Mouse (Mus musculus) 416B (cell line): Measurements from ENCODE around the gene Pou3f3.
A peak's percentile ranks its signal among the peaks of the same experiment; 100 is the strongest.

Experiments
- DNase-seq: peaks from one replicate; pipeline ENCODE4 v3.0.0; 2011; ENCODE audit warnings: low read depth

Gene Pou3f3

DNA sequence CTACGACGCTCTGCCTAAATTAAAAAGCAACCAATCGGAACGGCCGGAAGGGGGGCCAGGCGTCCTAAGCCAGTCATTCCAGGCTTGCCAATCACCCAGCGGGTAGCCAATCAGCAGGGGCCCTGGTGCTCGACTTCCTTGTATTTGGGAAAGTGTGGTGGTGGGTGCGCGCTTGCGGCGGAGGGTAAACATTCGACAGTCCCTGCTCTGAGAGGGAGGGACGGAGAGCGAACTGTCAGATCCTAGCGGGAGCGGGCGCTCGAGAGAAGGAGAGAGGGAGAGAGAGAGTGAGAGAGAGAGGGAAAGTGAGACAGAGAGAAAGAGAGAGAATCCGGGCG is at the start of gene Pou3f3:
Gene Pou3f3 (plus strand): TSS at position 191 of the 338 bp plus-strand sequence.
- no peak for DNase-seq

DNA sequence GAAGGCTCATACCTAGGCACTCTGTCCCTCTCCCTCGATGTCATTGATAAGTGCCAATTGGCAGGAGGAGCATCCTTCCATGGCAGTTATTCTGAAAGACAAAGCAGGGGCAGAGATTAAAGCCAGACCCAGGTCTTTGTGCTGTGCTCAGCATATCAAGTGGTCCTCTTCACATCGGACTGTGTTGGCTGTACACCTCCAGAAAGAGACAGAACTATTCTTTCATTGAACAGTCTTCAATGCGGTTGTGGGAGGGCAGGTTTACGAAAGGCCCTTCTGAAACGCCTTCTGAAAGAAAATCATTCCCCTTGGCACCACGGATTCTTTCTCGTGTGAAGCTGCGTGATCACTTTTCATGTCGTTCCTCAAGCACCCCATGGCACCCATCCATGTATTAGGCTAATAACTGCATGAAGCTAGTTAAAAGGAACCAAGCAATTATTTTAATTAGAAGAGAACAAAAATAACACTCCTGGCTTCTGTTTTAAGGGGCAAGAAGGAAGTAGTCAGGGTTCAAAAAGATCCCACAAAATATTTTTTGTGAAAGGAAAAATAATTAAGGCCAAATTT is 47.1 kb upstream of the Pou3f3 start:
- DNase-seq = no peak

DNA sequence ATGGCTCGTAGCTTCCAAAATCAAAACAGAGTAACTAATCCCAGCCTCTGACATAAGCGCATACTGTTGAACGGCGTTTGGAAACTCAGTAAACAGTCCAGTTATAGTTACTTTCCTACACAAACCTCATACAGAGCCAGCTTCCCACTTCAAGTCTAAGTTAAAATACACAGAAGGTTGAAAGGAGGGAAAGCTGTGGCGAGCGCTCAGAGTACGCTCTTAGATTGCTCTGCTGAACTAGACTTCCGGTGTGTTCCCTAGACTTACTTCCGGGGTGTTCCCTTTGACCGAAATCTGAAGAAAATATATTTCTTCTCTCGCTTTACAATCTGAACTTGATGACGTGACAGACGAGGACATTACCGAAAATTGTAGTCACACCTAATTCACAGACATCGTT is 44.1 kb upstream of the Pou3f3 start:
- DNase-seq = no peak

DNA sequence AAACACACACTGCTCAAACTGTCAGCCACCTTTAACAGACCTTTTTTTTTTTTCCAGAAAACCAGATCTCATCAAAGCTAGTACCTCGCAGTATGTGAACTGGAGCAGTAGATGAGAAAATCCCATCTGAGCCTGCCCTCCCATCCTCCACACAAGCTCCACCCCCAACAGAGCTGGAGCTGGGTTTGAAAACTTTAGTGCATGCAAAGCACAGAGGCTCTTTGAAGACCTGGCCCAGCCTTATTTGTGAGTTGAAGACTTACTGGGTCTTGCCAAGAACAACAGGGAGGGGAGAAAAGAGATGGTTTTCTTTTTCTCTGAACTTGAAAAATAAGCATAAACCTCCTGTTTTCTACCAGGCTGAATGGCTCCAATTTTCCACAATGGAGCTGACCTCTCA is 28.0 kb upstream of the Pou3f3 start:
- DNase-seq = no peak

DNA sequence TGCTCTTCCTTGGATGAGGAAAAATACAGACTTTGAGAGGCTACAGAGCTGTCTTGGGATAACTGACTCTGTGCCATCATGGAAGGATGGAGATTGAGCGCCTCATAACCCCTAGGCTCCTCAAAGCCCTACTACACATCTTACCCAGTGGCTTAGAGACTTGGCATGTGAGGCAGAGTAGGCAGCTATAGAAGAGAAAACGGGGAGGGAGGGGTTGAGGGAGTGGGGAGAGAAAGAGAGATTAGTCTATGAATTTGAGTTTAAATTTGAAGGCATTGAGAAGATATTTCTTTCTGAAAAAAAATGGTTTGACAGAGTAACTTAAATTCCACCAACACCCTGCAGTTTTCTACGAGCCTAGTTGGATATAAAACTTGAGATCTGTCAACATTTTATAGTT is 14.9 kb upstream of the Pou3f3 start:
- DNase-seq = no peak

DNA sequence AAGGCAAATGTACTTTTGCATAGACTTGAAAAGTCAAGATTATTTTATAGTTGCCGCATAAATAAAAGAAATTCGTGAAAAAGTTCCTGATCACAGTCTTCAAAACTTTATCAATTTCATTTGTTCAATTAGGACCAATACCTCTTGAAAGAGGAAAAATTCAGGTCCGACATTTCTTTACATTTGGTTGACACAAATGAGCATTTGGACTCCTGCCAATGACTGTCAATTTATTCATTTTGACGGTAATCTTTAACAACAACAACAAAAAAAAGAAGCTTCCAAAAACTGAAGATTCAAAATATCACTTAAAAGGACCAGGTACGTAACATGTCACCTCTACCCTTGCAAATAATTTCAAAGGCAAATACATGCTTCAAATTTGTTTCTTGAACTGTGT is 13.8 kb upstream of the Pou3f3 start:
- no peak for DNase-seq

DNA sequence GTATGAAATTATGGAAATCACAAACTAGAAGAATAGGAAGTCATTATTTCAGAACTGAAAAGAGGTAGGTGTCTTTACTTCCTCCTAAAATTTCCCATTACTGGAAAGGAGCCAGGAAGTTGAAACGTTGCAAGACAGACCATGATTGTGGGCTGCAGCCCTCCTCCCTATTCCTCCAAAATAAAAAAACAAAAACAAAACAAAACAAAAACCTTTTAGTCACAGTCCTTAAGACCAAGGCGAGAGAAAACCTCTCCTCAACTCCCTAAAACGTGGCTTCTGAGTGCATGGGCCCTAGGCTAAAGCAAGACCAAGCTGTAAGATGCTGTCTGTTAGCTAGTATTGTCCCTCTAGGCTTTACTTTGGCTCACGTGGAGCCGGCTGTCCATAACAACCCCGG is 11.7 kb upstream of the Pou3f3 start:
- DNase-seq = no peak

DNA sequence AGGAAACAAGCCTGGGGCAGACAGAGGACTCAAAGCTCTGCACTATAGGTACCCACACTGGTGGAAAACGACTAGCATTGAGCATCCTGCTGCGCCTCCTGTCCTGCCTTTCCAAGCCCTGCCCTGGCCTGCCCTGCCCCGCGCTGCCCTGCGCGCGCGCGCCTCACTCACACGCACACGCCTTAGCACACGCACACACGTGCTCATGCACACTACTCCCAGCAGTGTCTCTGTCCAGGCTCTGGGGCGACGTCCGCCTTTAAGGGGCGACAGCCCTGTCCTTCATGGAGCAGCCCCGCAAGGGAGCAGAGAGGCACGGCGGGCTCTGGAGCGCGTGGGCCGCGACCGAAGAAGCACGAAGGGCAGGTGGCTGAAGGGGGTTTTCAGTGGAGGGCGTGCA is 11.2 kb upstream of the Pou3f3 start:
- no peak for DNase-seq

DNA sequence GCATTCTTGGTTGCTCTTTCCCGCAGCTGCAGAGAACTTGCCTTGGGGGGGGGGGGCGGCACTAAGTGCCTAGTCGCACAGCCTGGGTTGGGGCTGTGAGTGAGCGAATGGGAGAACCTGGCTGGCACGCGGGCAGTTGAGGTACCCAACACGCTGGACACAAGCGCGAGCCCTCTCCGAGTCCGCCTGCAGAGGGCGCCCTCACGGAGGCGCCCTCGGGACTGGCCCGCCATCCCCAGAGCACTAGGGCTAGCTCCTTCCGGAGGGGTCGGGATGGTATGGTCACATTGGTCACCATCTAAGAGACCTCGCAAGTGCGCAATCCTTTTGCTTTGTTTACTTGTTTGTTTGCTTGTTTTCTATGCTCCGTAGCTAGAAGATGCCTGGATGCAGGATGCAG is 10.8 kb upstream of the Pou3f3 start:
- no peak for DNase-seq

DNA sequence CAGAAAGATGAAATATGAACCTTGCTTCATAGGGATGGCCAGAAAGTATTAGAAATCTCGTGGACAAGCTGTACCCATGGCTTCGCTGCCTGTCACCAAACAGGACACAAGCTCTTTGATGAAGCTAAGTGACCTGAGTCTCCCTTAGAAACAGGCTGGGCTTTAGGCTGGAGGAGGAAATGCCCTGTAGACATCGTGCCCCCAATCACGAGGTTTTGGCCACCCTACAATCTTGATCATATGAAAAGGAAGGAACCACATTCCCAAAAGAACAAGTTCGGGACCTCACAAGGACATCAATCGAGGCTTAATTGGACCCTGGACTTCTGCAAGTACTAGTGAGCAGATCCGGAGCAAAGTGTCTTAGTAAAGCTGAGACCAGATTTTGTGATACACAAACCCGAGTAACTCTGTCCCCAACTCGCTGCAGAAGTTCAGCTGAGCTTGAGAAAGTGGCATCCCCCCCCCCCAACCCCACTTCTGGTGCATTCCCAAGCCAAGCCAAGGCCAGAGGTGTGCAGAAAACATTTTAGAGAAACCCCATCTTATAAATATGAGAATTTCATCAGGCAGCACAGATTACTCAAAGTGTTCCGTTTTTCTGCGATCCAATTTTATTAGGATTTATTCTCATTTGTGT is 10.1 kb upstream of the Pou3f3 start:
- DNase-seq = no peak

DNA sequence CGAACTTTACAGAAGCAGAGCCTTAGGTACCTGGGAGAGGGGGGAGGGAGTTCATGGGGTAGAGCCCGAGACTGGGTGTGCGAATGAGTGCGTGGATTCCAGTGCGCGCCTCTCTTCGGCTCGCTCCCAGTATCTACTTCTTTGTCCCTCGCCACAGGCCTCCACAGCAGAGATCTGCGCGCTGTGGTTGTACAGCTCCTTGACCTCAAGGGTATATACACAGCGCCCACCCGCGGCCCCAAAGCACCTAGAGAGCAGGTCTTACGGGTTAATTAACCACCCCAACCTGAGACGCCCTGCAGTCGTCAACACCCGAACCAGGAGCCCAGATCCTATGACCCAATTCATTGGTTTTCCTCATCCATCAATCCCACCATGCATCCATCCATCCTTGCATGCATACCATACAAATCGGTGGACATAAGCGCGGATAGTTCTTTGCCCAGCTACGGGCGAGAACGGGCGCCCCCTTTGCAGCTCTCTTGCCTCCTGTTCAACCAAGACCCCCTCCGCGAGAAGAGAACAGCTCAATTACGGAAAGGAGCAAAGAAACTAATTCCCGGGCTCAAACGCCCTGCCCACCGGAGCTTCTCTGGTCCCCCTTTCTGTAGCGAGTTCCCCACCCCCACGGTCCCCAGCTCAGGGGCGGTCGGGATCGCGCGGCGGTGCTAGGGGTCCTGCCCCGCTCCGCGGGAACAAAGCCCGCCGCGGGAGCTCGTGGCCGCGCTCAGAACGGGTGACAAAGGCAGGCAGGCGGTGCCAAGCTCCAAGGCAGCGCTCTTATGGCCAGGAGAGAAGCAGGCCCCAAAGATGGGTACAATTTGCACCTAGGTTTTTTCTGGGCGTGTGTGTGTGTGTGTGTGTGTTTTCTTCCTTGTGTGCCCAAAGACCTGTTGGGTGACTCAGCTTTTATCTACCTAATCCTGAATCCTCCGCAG is 9.1 kb upstream of the Pou3f3 start:
- DNase-seq = no peak

DNA sequence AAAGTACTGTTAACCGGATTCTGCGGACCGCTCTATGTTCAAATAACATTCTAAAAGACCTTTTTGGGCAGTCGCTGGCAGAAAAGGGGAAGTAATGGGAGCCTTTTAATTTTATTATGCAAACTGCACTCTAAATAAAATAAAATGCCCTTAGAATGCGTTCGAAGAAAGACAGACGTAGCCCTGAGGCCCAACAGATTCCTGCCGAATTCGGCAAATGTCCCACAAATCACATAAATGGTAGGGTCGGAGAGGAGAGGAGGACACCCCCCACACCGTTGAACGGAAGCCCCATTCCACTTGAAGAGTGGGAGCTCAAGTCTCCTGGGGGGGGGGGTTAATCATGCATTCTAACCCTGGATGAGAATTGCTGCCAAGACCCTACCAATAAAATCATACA is 8.3 kb upstream of the Pou3f3 start:
- DNase-seq = no peak

DNA sequence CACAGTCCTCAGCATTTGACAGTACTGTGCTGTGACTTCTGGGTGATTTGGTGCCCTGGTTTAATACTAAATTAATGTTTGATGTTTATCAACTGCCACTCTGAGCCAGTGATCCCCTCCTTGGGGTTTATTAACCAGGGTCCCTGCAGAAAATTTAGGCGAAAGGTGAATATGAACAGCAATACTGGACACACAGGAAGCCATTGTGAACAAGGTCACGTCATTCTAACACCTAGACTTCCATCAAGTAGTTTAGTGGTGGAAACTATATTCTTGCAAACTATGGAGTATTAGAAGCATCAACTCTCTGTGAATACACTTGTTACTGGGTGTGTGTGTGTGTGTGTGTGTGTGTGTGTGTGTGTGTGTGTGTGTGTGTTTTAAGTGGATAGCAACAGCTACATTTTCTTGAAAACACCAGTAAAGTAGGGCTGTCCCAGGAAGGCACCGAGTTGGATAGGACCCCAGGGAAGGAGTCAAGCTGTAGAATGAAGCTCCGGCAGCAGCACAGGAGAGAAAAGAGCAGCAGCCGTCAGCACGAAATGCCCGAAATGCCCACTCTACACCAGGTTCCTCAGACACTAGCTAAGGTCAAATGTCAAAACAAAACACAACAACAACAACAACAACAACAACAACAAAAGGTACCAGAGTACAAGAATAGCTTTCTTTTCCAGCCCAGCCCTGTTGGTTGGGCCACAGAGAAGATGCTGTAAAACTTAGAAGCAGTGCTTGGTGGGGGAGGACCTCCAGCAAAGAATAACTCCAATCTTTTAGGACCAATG is 7.6 kb upstream of the Pou3f3 start:
- DNase-seq = no peak

DNA sequence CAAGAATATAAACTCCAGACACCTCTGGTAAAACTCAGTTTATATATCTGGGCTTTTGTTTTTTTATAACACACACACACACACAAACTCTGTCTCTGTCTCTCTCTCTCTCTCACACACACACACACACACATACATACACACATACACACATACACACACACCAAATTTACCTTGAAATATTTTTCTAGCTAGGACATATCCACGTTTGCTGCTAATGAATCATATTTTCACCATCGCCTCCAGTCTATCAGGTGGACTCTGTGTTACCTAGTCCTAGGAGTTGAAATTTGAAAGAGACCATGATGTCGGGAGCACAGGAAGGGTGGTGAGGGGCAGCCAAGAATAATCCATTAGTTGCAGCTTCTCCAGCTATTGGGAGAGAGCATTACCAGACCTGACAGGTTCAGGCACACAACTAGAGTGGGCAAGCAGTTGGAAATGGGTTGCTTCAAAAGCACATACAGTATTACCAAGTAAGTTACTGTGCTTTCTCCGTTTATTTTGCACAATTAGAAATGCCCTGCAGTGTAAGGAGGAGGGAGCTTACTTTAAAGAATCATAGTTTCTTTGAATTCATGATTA is 6.9 kb upstream of the Pou3f3 start:
- DNase-seq = no peak

DNA sequence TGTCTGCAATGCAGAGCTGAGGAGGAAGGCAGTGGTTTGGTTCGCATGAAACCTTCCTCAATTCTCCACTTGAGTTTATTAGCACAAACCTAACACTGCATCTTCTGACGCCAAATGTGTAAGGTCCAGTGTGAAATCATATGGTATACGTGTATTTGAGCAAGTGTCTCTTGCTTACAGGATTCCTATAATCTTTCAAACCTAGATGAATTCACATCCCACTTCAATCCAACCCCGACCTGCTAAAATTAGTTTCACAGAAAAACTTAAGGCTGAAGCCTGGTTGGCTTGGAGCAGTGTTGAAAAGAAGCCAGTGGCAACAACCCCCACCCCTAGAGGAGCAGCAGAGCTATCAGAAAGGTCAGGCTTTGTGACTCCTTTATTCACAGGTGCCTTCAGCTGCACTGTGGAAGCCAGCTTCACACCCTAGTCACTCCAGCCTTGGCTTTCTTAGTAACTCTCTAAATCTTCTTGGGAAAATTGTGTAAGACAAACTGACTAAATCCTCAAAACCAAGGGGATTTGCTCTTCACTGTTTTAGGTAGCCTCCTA is 5.5 kb upstream of the Pou3f3 start:
- no peak for DNase-seq

DNA sequence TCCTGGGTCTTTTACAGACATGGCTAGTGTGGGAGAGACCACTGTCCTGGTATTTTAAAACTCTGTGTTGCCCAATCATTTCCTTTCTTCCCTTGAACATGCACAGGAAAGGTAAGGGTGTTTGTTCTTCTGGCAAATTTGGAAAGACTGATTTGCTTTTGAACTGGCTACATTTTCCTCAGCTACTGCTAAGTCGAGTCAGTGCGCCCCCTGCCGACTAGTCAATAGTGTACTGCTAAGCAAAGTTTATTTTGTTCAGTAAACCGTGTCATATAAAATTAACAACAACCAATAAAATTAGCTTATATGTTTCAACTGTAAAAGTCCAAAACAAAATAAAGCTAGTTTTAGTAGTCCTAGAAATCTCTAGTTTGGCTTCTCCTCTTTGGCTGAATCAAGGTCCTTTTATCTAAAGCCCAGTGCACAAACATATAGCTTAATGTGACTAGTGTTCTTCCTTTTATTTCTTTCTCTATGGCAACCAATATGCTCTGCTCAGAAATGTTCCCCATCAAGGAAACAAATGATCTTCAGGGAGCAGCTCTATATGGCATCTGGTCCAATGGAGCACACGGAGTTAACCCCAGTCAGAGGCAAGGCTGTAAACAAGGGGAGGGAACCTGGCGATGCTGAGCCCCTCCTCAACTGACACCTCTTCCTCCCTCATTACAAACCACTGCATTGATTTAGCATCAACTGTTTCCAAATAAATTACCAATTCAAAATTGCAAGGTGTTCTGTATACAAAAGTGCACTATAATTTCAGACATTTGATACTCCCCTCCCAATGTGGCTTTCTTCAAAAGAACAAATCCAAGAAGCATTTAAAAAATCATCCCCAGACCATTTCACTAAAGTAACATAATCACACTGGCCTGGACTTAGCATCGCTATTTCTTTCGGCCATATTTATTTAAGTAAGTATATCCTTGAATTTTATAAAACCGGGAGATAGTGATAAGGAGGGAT is 4.1 kb upstream of the Pou3f3 start:
- DNase-seq = peak; percentile 34

DNA sequence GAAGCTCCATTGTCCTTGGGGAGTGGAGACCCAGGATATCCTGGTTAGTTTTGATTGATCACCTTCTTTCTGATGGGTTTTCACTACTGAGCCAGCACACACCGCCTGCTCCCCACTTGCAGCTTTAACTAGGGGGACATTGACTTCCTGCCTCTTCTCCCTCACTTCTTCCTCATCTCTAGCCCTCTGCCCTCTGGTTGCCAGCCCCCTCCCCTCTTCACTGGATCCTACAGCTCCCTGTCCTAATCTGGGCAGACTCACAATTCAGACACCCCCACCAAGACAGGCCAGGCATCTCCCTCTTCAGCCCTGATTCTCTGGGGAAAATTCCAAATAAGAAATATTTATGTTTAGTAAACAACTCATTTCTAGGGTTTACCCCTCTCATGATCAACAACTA is 3.3 kb upstream of the Pou3f3 start:
- DNase-seq = no peak

DNA sequence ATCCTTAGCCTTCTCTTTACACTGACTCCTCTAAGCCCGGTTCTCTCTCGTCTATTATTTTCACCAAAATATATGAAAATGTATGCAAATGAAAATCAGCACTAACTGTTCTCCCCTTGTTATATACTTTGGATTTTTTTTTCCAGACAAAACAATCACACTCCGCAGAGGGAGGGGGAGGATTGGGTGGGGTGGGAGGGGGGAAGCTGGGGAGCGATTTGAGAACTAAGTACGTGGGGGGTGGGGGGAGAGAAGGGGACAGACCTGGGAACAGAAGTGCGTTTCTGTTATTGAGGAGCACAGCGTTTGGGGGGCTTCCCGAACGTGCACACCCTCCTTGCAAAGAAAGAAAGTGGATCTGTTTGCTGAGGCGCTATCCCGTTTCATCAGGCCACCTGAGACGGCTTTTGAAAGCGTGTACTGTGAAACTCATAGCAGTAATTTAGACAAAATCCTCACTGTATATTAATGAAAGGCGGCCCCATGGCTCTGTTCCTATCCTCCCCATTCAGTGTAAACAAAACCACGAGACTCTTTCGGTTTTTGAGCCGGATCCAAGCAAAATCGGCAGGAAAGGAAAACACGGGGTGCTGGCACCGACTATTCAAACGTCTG is 2.4 kb upstream of the Pou3f3 start:
- no peak for DNase-seq

DNA sequence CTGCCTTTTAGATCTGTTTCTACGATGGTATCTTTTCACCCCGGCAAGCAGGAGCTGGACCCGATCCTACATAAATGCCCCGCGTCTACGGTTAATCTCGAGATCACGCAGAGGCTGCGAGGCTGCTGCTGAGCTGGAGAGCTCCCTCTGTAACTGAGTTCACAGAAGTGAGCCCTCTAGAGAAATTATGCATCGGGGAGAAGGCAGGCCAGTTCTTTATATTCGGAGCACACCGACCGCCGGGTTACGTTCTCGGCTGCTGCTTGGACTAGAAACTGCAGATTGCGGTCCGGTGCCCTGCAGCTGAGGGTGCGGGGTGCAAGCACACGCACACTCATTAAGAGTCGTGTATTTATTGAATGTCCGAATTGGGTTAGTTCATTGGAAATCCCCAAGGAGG is 1.7 kb upstream of the Pou3f3 start:
- DNase-seq = no peak

DNA sequence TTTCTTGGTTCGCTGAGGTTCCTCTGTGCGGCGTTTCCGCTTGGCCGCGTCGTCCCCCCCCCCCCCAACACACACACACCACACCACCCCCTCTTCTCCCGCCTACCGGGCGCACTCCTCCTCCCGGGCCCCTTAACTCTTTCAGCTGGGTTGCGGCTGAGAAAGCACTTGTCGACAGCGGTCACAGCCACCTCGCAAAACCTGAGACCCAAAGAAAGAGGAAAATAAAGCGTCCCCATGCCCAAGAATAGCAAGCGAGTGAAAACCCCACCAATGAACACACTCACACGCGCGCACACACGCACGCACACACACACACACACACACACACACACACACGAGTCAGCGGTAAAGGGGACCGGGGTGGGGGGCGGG is 1.3 kb upstream of the Pou3f3 start:
- DNase-seq = no peak
